In the genomic region with DNA sequence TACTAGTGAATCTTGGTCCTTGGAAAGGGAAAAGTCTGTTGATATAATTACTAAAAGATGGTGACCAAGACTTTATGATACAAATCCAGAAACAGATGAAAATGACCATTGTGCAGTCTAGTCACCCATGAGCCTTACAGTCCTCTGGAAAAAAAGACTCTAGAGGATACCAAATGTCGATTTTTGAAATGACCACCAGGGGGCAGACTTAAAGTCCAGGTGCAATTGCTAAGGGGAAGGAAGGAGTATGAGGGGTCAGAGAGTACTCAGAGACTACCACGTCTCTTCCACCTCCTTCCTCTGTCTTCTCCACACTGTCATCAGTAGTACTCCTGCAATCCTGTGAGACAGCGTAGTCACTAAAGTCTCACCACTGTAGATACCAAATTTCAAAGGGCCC, we compare ENCODE assay signal across 8 mouse cellular contexts.
A peak's percentile ranks its signal among the peaks of the same experiment; 100 is the strongest.
DNase-seq lines count a peak whose midpoint lies in the region; ATAC-seq and TF ChIP-seq lines count a peak whose summit lies in the region.

No protein-coding gene starts in this region.

- peak; percentile 11 to 77 for DNase-seq in adrenal gland, adult (ENCODE audit: inconsistent age in 2 of 2, low spot score in 1 of 2)
- DNase-seq in adrenal gland, adult 8-10 months, result no peak
- DNase-seq in kidney, postnatal 0 days (ENCODE audit: low spot score), result peak; percentile 42
- peak; percentile 50 for DNase-seq in ES-E14 (ENCODE audit: low read depth, low spot score)
- peak; percentile 54 for DNase-seq in lung, embryonic 14.5 days
- no peak for DNase-seq in frontal cortex, postnatal 25 days (ENCODE audit: low spot score in 2 of 2)

- in situ Hi-C loops in ES-E14 (cut with MboI; ENCODE audit: low sequenced_read_pairs in 2 of 2, unreplicated experiment in 2 of 2), result no loop called here

- no peak for ATAC-seq in kidney, postnatal 0 days (replicated peaks; ENCODE audit: low FRiP score, low read depth)
- no peak for ATAC-seq in kidney, embryonic 15.5 days (replicated peaks; ENCODE audit: low FRiP score)
- no peak for ATAC-seq in lung, embryonic 14.5 days (ENCODE audit: insufficient read depth)
- no peak for ATAC-seq in erythroblast, adult 5-6 weeks (replicated peaks; ENCODE audit: low FRiP score, poor library complexity, severe bottlenecking)

- H3K27ac ChIP-seq in kidney, postnatal 0 days, result no peak overlapping the region
- no peak overlapping the region for H3K27ac ChIP-seq in kidney, embryonic 15.5 days
- no peak overlapping the region for H3K27ac ChIP-seq in ES-E14 (ENCODE audit: insufficient read depth, low read depth, low read length, poor library complexity, severe bottlenecking)
- H3K27ac ChIP-seq in lung, embryonic 14.5 days (ENCODE audit: low read depth), result no peak overlapping the region

- H3K27me3 ChIP-seq in kidney, postnatal 0 days (ENCODE audit: insufficient read depth, low read length), result no peaks in the 10 kb centered on the region
- H3K27me3 ChIP-seq in kidney, embryonic 15.5 days, result no peaks in the 10 kb centered on the region
- H3K27me3 ChIP-seq in lung, embryonic 14.5 days (ENCODE audit: insufficient read depth, low read length), result no peaks in the 10 kb centered on the region

- no peaks in the 10 kb centered on the region for H3K9me3 ChIP-seq in kidney, postnatal 0 days (replicated peaks; ENCODE audit: low read length)
- no peaks in the 10 kb centered on the region for H3K9me3 ChIP-seq in kidney, embryonic 15.5 days (replicated peaks)
- no peaks in the 10 kb centered on the region for H3K9me3 ChIP-seq in ES-E14 (ENCODE audit: control insufficient read depth, insufficient read depth, low read depth, low read length)
- H3K9me3 ChIP-seq in lung, embryonic 14.5 days (ENCODE audit: low read depth, low read length), result no peaks in the 10 kb centered on the region

- no peak overlapping the region for H3K9ac ChIP-seq in kidney, postnatal 0 days (ENCODE audit: low read depth, low read length)
- no peak overlapping the region for H3K9ac ChIP-seq in kidney, embryonic 15.5 days
- H3K9ac ChIP-seq in ES-E14 (ENCODE audit: insufficient read depth, low read depth, low read length, poor library complexity, severe bottlenecking), result no peak overlapping the region
- H3K9ac ChIP-seq in lung, embryonic 14.5 days, result no peak overlapping the region

- TF ChIP-seq CTCF in kidney, postnatal 0 days (IDR thresholded peaks at IDR 0.05; ENCODE audit: low read depth), result peak; percentile 69
- TF ChIP-seq CTCF in lung, embryonic 14.5 days (IDR thresholded peaks at IDR 0.05; ENCODE audit: low read depth), result peak; percentile 61

- WGBS in kidney, postnatal 0 days, result 49% methylated on average over 3 of the region's 3 CpGs
- 59% methylated on average over 3 of the region's 3 CpGs for WGBS in kidney, embryonic 15.5 days
- 51% methylated on average over 3 of the region's 3 CpGs for WGBS in lung, embryonic 14.5 days

- H3K4me3 ChIP-seq in kidney, postnatal 0 days (replicated peaks; ENCODE audit: low read depth, low read length), result no peak overlapping the region
- H3K4me3 ChIP-seq in kidney, embryonic 15.5 days (replicated peaks), result no peak overlapping the region
- H3K4me3 ChIP-seq in ES-E14 (ENCODE audit: insufficient read depth in 1 of 2, low read depth in 1 of 2, low read length in 2 of 2, poor library complexity in 1 of 2, severe bottlenecking in 1 of 2), result no peak overlapping the region
- H3K4me3 ChIP-seq in lung, embryonic 14.5 days (ENCODE audit: low read depth, low read length), result no peak overlapping the region

- no peak overlapping the region for H3K4me2 ChIP-seq in kidney, postnatal 0 days (ENCODE audit: low read length)
- H3K4me2 ChIP-seq in kidney, embryonic 15.5 days, result no peak overlapping the region
- H3K4me2 ChIP-seq in lung, embryonic 14.5 days, result no peak overlapping the region

- no peaks in the 10 kb centered on the region for H3K4me1 ChIP-seq in kidney, postnatal 0 days (replicated peaks; ENCODE audit: insufficient read depth, low read length)
- peaks cover 7% of the 10 kb centered on the region for H3K4me1 ChIP-seq in kidney, embryonic 15.5 days
- H3K4me1 ChIP-seq in ES-E14 (ENCODE audit: control insufficient read depth in 2 of 2, insufficient read depth in 2 of 2, low read length in 2 of 2, poor library complexity in 1 of 2), result no peaks in the 10 kb centered on the region
- H3K4me1 ChIP-seq in lung, embryonic 14.5 days (ENCODE audit: insufficient read depth), result no peaks in the 10 kb centered on the region

- H3K36me3 ChIP-seq in kidney, postnatal 0 days (ENCODE audit: insufficient read depth, low read length), result no peaks in the 10 kb centered on the region
- no peaks in the 10 kb centered on the region for H3K36me3 ChIP-seq in kidney, embryonic 15.5 days
- no peaks in the 10 kb centered on the region for H3K36me3 ChIP-seq in ES-E14 (ENCODE audit: control insufficient read depth, insufficient read depth, low read length, poor library complexity, severe bottlenecking)
- no peaks in the 10 kb centered on the region for H3K36me3 ChIP-seq in lung, embryonic 14.5 days (ENCODE audit: insufficient read depth)

TF ChIP-seq in ES-E14, 5 proteins besides CTCF, POLR2A, EP300 and RAD21:
- TF ChIP-seq CHD2 (IDR thresholded peaks at IDR 0.05; ENCODE audit: low read depth, low read length) (no peak), ZC3H11A (IDR thresholded peaks at IDR 0.05; ENCODE audit: borderline replicate concordance, low read depth, low read length) (0 out of 2 replicates have a peak, but pooled peaks have one; percentile 16)

Comparison
In these comparisons a context has a peak if more than half of its experiments do, and no peak if none do; other contexts are left out.
1. DNase-seq: peak in adrenal gland, adult (2 of 2), kidney, postnatal 0 days (single experiment), ES-E14 (single experiment) and lung, embryonic 14.5 days (single experiment); none in adrenal gland, adult 8-10 months (single experiment) and frontal cortex, postnatal 25 days (0 of 2).